9 mouse cellular contexts compared by ENCODE assay signal in the genomic region with DNA sequence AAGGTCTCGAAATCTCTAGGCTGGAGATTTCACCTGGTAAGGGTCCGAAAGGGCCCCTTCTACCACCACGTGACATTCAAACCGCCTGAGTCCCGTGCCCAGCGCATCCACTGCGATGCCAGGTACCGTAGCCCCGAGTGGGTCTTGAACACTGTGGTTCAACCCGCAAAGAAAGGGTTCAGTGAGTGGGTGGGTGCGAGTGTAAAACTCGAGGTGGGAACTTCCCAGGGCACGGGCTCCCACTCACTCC. TPM values are rescaled to one million over a fixed set of nuclear protein-coding genes. Genes with fewer than 3 reads are reported as not detected.
DNase-seq lines count a peak whose midpoint lies in the region; ATAC-seq and TF ChIP-seq lines count a peak whose summit lies in the region.
"Had no signal": no experiment of that assay in that cellular context is flagged by ENCODE, and none has a peak within 500 bp of the region (broad histone marks: within the 10 kb centered on the region; RNA-seq: fewer than 3 reads in every experiment).

No protein-coding gene starts in this region.

- H3K27ac ChIP-seq in heart, embryonic 11.5 days (ENCODE audit: low read depth, low read length), result no peak overlapping the region

- H3K4me2 ChIP-seq in heart, embryonic 11.5 days, result peak overlapping the region; percentile 97

- peaks cover 12% of the 10 kb centered on the region; the same call in 1 of the 2 replicates for H3K4me1 ChIP-seq in heart, embryonic 11.5 days (ENCODE audit: control insufficient read depth, insufficient read depth, low read length)
- H3K4me1 ChIP-seq in E14TG2a.4 (replicated peaks; ENCODE audit: low read depth, low read length), result peaks cover 80% of the 10 kb centered on the region

- H3K9ac ChIP-seq in heart, embryonic 11.5 days (ENCODE audit: low read depth, low read length), result peak overlapping the region; percentile 61; the same call in 1 of the 2 replicates

- intact Hi-C loops in left cerebral cortex, postnatal 10 days (cut with DNase I), result no loop called here

- H3K27me3 ChIP-seq in heart, embryonic 11.5 days (ENCODE audit: control insufficient read depth, insufficient read depth, low read length), result peaks cover 30% of the 10 kb centered on the region
- H3K27me3 ChIP-seq in E14TG2a.4 (ENCODE audit: insufficient read depth, low read length), result no peaks in the 10 kb centered on the region

- DNase-seq in heart, adult 11 months, result no peak
- DNase-seq in adrenal gland, adult (ENCODE audit: inconsistent age in 2 of 2, low spot score in 1 of 2), result no peak
- DNase-seq in left cerebral cortex, postnatal 10 days (ENCODE audit: extremely low spot score in 1 of 2, low spot score in 2 of 2), result no peak
- DNase-seq in right cerebral cortex, postnatal 25 days, result no peak

- ATAC-seq in heart, embryonic 11.5 days (replicated peaks; ENCODE audit: insufficient number of reproducible peaks, low FRiP score, low TSS enrichment), result no peak
- peak; percentile 13 to 45; a peak in 2 of 4 replicates for ATAC-seq in hematopoietic stem cell, adult 5-6 weeks (replicated peaks in 1 of 2; ENCODE audit: insufficient read depth in 1 of 2, low FRiP score in 2 of 2, low TSS enrichment in 1 of 2, low read depth in 1 of 2, poor library complexity in 2 of 2, severe bottlenecking in 2 of 2)
- peak; percentile 7; the same call in 1 of the 2 replicates for ATAC-seq in megakaryocyte, adult 5-6 weeks (ENCODE audit: poor library complexity, severe bottlenecking)

- TF ChIP-seq CTCF in E14TG2a.4 (conservative IDR thresholded peaks at IDR 0.05; ENCODE audit: low read length), result no peak

- H3K4me3 ChIP-seq in heart, embryonic 11.5 days (ENCODE audit: low read depth, low read length), result peak overlapping the region; percentile 50
- H3K4me3 ChIP-seq in E14TG2a.4 (replicated peaks; ENCODE audit: low read length), result peak overlapping the region; percentile 91

- 1% methylated on average over 13 of the region's 13 CpGs for WGBS in heart, embryonic 11.5 days (ENCODE audit: insufficient replicate concordance)

- no peaks in the 10 kb centered on the region for H3K36me3 ChIP-seq in heart, embryonic 11.5 days (ENCODE audit: control insufficient read depth, insufficient read depth, low read length)
- peaks cover 5% of the 10 kb centered on the region; the same call in 1 of the 2 replicates for H3K36me3 ChIP-seq in E14TG2a.4 (ENCODE audit: insufficient read depth, low read length)

- no peaks in the 10 kb centered on the region for H3K9me3 ChIP-seq in heart, embryonic 11.5 days (replicated peaks; ENCODE audit: control insufficient read depth, low read length)
- H3K9me3 ChIP-seq in E14TG2a.4 (ENCODE audit: low read length), result no peaks in the 10 kb centered on the region

RNA-seq across cellular contexts. Expression of a gene that starts 0.7 kb away (rescaled TPM):
- polyA plus RNA-seq in heart, embryonic 11.5 days (2014; fragmentation: Nextera tagmentation; extraction: Ambion mirVana), result 0.20 TPM in 1 of 2 replicates, not detected in the other
- total RNA-seq in hematopoietic stem cell, adult 5-6 weeks (2017), result not detected in 2 replicates
- 0.14 TPM in 1 of 2 replicates, not detected in the other for total RNA-seq in megakaryocyte, adult 5-6 weeks (2015)
- total RNA-seq in megakaryocyte, adult 5-6 weeks (2017), result 0.33 and 0.61 TPM in 2 replicates
- total RNA-seq in left cerebral cortex, postnatal 10 days (2021), result under 1 TPM; 0.13 to 0.20 TPM
- polyA plus RNA-seq: C2C12 had no signal

RNA-seq across cellular contexts. Expression of a gene that starts 45.8 kb away (rescaled TPM):
- not detected in 2 replicates for polyA plus RNA-seq in heart, embryonic 11.5 days (2014; fragmentation: Nextera tagmentation; extraction: Ambion mirVana)
- total RNA-seq in hematopoietic stem cell, adult 5-6 weeks (2017), result not detected in 2 replicates
- not detected in 2 replicates for total RNA-seq in megakaryocyte, adult 5-6 weeks (2015)
- total RNA-seq in megakaryocyte, adult 5-6 weeks (2017), result not detected in 2 replicates
- not detected for total RNA-seq in left cerebral cortex, postnatal 10 days (2021)
- polyA plus RNA-seq: C2C12 had no signal
